Mouse (Mus musculus) embryonic facial prominence, embryonic 15.5 days (tissue): ENCODE measurements at regions not wholly inside any gene's neighbourhood (a gene's known extent, or its start where the extent isn't known, plus 50 kb on each side); places are given as distances from the start of the nearest gene placed in this dataset.

Experiments used
- ATAC-seq: fragments of 200-750 bp; cut with Nextera tagmentation; 2 replicates; pipeline ENCODE4 v1.8.0; 2017; ENCODE audit warnings: low read depth, moderate TSS enrichment; ENCODE audit not compliant: insufficient number of reproducible peaks, low FRiP score, low TSS enrichment
- H3K27ac ChIP-seq: fragments of 300-500 bp; sonication (generic); replicated peaks from 2 replicates; pipeline ENCODE4 v1.5.1; 2015; ENCODE audit warnings: mild to moderate bottlenecking, inconsistent platforms
- H3K27me3 ChIP-seq: fragments of 300-500 bp; sonication (generic); 2 replicates; pipeline ENCODE4 v1.6.1; 2015; ENCODE audit warnings: inconsistent platforms
- H3K36me3 ChIP-seq: fragments of 300-500 bp; sonication (generic); 2 replicates; pipeline ENCODE4 v1.6.1; 2015; ENCODE audit warnings: mild to moderate bottlenecking, inconsistent platforms
- H3K4me1 ChIP-seq: fragments of 300-500 bp; sonication (generic); 2 replicates; pipeline ENCODE4 v1.6.1; 2015; ENCODE audit warnings: inconsistent platforms
- H3K4me2 ChIP-seq: fragments of 300-500 bp; sonication (generic); replicated peaks from 2 replicates; pipeline ENCODE4 v1.6.1; 2015; ENCODE audit warnings: mild to moderate bottlenecking, inconsistent platforms
- H3K4me3 ChIP-seq: fragments of 300-500 bp; sonication (generic); replicated peaks from 2 replicates; pipeline ENCODE4 v1.5.1; 2015; ENCODE audit warnings: mild to moderate bottlenecking, inconsistent platforms
- H3K9ac ChIP-seq: fragments of 300-500 bp; sonication (generic); 2 replicates; pipeline ENCODE4 v1.6.1; 2015; ENCODE audit warnings: inconsistent platforms
- H3K9me3 ChIP-seq: fragments of 300-500 bp; sonication (generic); replicated peaks from 2 replicates; pipeline ENCODE4 v1.6.1; 2016; ENCODE audit warnings: inconsistent platforms
- WGBS: fragments of 180-500 bp; shearing (Covaris S2); methylation state at CpG from one replicate; pipeline ENCODE4 v1.1.7; 2015; 5-methylcytosine and 5-hydroxymethylcytosine counted together

- ATAC-seq: no peak
- Histone ChIP-seq H3K9ac (no peak overlapping the region), H3K27ac (no peak overlapping the region), H3K36me3 (no peaks in the 10 kb centered on the region), H3K27me3 (no peaks in the 10 kb centered on the region), H3K4me3 (no peak overlapping the region), H3K9me3 (no peaks in the 10 kb centered on the region), H3K4me2 (peak overlapping the region; percentile 15; the same call in 1 of the 2 replicates), H3K4me1 (peaks cover 7% of the 10 kb centered on the region; the same call in 1 of the 2 replicates)
- WGBS: 21% methylated on average over 7 of the region's 7 CpGs
These were observed 1278.9 kb downstream of the Gsdmc2 start for GRCm38 (mm10) chr15:62566106-62566511.

- no peak for ATAC-seq
- Histone ChIP-seq H3K4me2 (no peak overlapping the region), H3K4me1 (no peaks in the 10 kb centered on the region), H3K27me3 (no peaks in the 10 kb centered on the region), H3K9ac (no peak overlapping the region), H3K4me3 (no peak overlapping the region), H3K27ac (no peak overlapping the region), H3K9me3 (no peaks in the 10 kb centered on the region), H3K36me3 (no peaks in the 10 kb centered on the region)
- 72% methylated on average over 2 of the region's 2 CpGs for WGBS
These were observed 1311.7 kb downstream of the Gsdmc2 start for GRCm38 (mm10) chr15:62533233-62533632.

GRCm38 (mm10) chr15:62528975-62529374 is 1316.0 kb downstream of the Gsdmc2 start:
- no peak overlapping the region for H3K4me2 ChIP-seq
- no peak for ATAC-seq
- 80% methylated on average over 3 of the region's 3 CpGs for WGBS
- H3K9me3 ChIP-seq: no peaks in the 10 kb centered on the region
- no peak overlapping the region for H3K9ac ChIP-seq
- no peaks in the 10 kb centered on the region for H3K36me3 ChIP-seq
- no peak overlapping the region for H3K27ac ChIP-seq
- no peaks in the 10 kb centered on the region for H3K4me1 ChIP-seq
- H3K4me3 ChIP-seq: no peak overlapping the region
- H3K27me3 ChIP-seq: no peaks in the 10 kb centered on the region

- no peak for ATAC-seq
- H3K27ac ChIP-seq: no peak overlapping the region
- no peaks in the 10 kb centered on the region for H3K27me3 ChIP-seq
- no peak overlapping the region for H3K4me3 ChIP-seq
- no peak overlapping the region for H3K9ac ChIP-seq
- no peaks in the 10 kb centered on the region for H3K36me3 ChIP-seq
- WGBS: 68% methylated on average over 2 of the region's 2 CpGs
- H3K9me3 ChIP-seq: no peaks in the 10 kb centered on the region
- H3K4me1 ChIP-seq: no peaks in the 10 kb centered on the region
- no peak overlapping the region for H3K4me2 ChIP-seq
These were observed 1320.3 kb downstream of the Gsdmc2 start for GRCm38 (mm10) chr15:62524628-62525027.

- WGBS: 71% methylated on average over 2 of the region's 2 CpGs
- H3K36me3 ChIP-seq: no peaks in the 10 kb centered on the region
- no peak for ATAC-seq
- H3K4me1 ChIP-seq: no peaks in the 10 kb centered on the region
- no peaks in the 10 kb centered on the region for H3K9me3 ChIP-seq
- no peak overlapping the region for H3K4me2 ChIP-seq
- H3K27ac ChIP-seq: no peak overlapping the region
- no peak overlapping the region for H3K4me3 ChIP-seq
- H3K27me3 ChIP-seq: no peaks in the 10 kb centered on the region
- no peak overlapping the region for H3K9ac ChIP-seq
These were observed 1320.8 kb downstream of the Gsdmc2 start for GRCm38 (mm10) chr15:62524135-62524534.

GRCm38 (mm10) chr15:62513462-62513861 is 1331.5 kb downstream of the Gsdmc2 start:
- 82% methylated on average over 1 of the region's 1 CpGs for WGBS
- H3K4me1 ChIP-seq: no peaks in the 10 kb centered on the region
- H3K4me2 ChIP-seq: no peak overlapping the region
- H3K27ac ChIP-seq: no peak overlapping the region
- no peaks in the 10 kb centered on the region for H3K27me3 ChIP-seq
- H3K4me3 ChIP-seq: no peak overlapping the region
- no peak for ATAC-seq
- no peak overlapping the region for H3K9ac ChIP-seq
- no peaks in the 10 kb centered on the region for H3K36me3 ChIP-seq
- H3K9me3 ChIP-seq: no peaks in the 10 kb centered on the region

GRCm38 (mm10) chr15:62511461-62511860 is 1333.5 kb downstream of the Gsdmc2 start:
- Histone ChIP-seq H3K4me2 (no peak overlapping the region), H3K27ac (no peak overlapping the region), H3K4me3 (no peak overlapping the region), H3K27me3 (no peaks in the 10 kb centered on the region), H3K4me1 (no peaks in the 10 kb centered on the region), H3K36me3 (no peaks in the 10 kb centered on the region), H3K9ac (no peak overlapping the region), H3K9me3 (no peaks in the 10 kb centered on the region)
- no peak for ATAC-seq
- WGBS: 84% methylated on average over 2 of the region's 2 CpGs

- no peak overlapping the region for H3K4me3 ChIP-seq
- no peak overlapping the region for H3K9ac ChIP-seq
- ATAC-seq: no peak
- H3K9me3 ChIP-seq: no peaks in the 10 kb centered on the region
- no peaks in the 10 kb centered on the region for H3K36me3 ChIP-seq
- H3K4me2 ChIP-seq: no peak overlapping the region
- H3K4me1 ChIP-seq: no peaks in the 10 kb centered on the region
- H3K27me3 ChIP-seq: no peaks in the 10 kb centered on the region
- H3K27ac ChIP-seq: no peak overlapping the region
- WGBS: 50% methylated on average over 3 of the region's 3 CpGs
These were observed 1341.1 kb downstream of the Gsdmc2 start for GRCm38 (mm10) chr15:62503866-62504265.

GRCm38 (mm10) chr15:62500966-62501365 is 1344.0 kb downstream of the Gsdmc2 start:
- no peak for ATAC-seq
- H3K4me1 ChIP-seq: no peaks in the 10 kb centered on the region
- H3K9ac ChIP-seq: no peak overlapping the region
- no peaks in the 10 kb centered on the region for H3K36me3 ChIP-seq
- WGBS: 53% methylated on average over 4 of the region's 4 CpGs
- H3K4me2 ChIP-seq: no peak overlapping the region
- no peak overlapping the region for H3K4me3 ChIP-seq
- no peaks in the 10 kb centered on the region for H3K27me3 ChIP-seq
- H3K27ac ChIP-seq: no peak overlapping the region
- H3K9me3 ChIP-seq: no peaks in the 10 kb centered on the region

GRCm38 (mm10) chr15:62500522-62500921 is 1344.5 kb downstream of the Gsdmc2 start:
- H3K27ac ChIP-seq: no peak overlapping the region
- H3K27me3 ChIP-seq: no peaks in the 10 kb centered on the region
- H3K4me2 ChIP-seq: no peak overlapping the region
- H3K9me3 ChIP-seq: no peaks in the 10 kb centered on the region
- WGBS: 78% methylated on average over 2 of the region's 2 CpGs
- H3K36me3 ChIP-seq: no peaks in the 10 kb centered on the region
- no peak overlapping the region for H3K4me3 ChIP-seq
- no peaks in the 10 kb centered on the region for H3K4me1 ChIP-seq
- ATAC-seq: no peak
- H3K9ac ChIP-seq: no peak overlapping the region

GRCm38 (mm10) chr15:62496193-62496592 is 1348.8 kb downstream of the Gsdmc2 start:
- no peaks in the 10 kb centered on the region for H3K4me1 ChIP-seq
- no peak for ATAC-seq
- H3K4me2 ChIP-seq: no peak overlapping the region
- H3K4me3 ChIP-seq: no peak overlapping the region
- no peaks in the 10 kb centered on the region for H3K27me3 ChIP-seq
- no peak overlapping the region for H3K27ac ChIP-seq
- no peaks in the 10 kb centered on the region for H3K36me3 ChIP-seq
- no peak overlapping the region for H3K9ac ChIP-seq
- H3K9me3 ChIP-seq: no peaks in the 10 kb centered on the region
- WGBS: 12% methylated on average over 4 of the region's 4 CpGs

GRCm38 (mm10) chr15:62492350-62492749 is 1352.6 kb downstream of the Gsdmc2 start:
- Histone ChIP-seq H3K4me2 (no peak overlapping the region), H3K27me3 (no peaks in the 10 kb centered on the region), H3K27ac (no peak overlapping the region), H3K4me1 (no peaks in the 10 kb centered on the region), H3K4me3 (no peak overlapping the region), H3K9ac (no peak overlapping the region), H3K9me3 (no peaks in the 10 kb centered on the region), H3K36me3 (no peaks in the 10 kb centered on the region)
- 57% methylated on average over 3 of the region's 3 CpGs for WGBS
- ATAC-seq: no peak
